Mouse (Mus musculus) adrenal gland, postnatal 25 days (tissue): Measurements from ENCODE around the gene Vkorc1l1. TPM values are rescaled to one million over a fixed set of nuclear protein-coding genes. Genes with fewer than 3 reads are reported as not detected.
"Not testable (repeated sequence)": the region's sequence is repeated elsewhere in the genome, so short reads cannot be mapped to it uniquely, and the experiment has no call there.

Experiments
- DNase-seq: peaks from one replicate; pipeline ENCODE4 v3.0.0; 2021; ENCODE audit warnings: mixed read lengths
- long read RNA-seq: library from polyadenylated mRNA; stranded (forward); transcript quantifications from one replicate; pipeline ENCODE4 v2.0.0, GENCODE M21; 2021
- total RNA-seq: library from RNA; stranded (reverse); gene quantifications from 2 replicates; pipeline ENCODE4 v1.2.3, GENCODE M21; 2021

Gene Vkorc1l1
- 27.7 and 30.8 TPM in 2 replicates for total RNA-seq
- long read RNA-seq, full-length matches to known transcripts, result 46 of 50 reads
- long read RNA-seq, partial matches to known transcripts, result 0 of 50 reads
- long read RNA-seq, other reads (novel, unspliced or antisense), result 4 of 50 reads

DNA sequence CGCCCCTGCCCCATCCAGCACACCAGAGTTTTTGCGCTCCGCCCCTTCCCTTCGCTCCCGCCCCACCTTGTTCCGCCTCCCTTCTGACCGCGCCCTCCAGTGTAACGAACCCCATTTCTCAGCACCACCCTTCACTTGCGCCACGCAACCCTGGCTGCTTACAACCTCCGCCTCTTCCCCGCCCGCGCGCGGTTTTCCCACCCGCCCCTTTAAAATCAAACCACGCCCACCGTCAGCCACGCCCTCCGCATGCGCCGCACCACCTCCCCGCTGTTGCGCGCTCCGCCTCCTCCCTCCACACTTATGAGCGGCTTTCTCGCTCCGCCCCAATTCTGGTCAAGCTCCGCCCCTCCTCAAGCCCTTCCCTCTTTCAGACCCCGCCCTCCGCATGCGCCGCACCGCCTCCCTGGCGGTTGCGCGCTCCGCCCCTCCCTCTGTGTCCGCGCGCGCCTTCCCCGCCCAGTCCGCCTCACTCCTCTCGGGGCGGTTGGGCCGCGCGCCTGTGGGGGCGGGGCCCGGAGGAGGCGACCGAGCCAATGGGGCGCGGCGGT is at the start of gene Vkorc1l1:
Gene Vkorc1l1 (plus strand): TSS at position 476 of the 551 bp plus-strand sequence.
- peak; percentile 99 for DNase-seq

DNA sequence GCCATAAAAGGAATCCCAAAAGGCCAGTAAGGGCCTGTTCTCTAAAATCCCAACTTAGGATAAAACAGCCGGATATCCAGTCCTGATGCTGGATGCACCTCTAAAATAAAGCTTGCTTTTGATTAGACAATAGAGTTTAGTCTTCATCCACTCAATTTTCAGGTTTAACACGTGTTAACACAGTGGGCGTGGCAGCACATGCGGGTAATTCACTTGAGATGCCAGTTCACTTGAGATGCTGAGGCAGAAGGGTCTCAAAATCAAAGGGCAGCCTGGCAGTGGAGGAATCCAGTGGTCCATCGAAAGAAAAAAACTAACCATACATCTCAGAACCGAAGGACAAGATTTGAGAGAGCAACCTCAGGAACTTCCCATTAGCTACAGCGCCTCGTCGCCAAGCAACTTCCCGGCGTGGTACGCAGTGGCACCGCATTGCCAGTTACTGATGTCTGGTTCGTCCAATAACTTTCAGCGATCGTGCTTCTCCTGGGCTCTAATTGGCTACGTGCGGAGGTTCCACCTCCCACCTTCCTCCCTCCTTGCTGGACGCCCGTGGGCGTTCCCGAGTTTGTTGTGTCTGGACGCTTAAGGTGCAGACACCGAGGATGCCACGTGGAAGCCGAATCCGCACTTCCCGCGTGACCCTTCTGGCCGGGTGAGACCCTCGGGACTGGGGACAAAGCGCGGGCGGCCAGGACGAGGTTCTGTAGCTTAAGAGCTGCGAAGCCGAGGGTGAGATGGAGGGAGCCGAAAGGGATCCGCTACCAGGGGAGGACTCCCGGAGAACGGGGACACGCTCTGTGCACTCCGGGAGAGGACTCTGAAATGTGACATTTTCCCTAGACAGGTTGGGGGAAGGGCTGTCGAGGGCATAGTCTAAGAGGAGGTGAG is 46.3 kb upstream of the Vkorc1l1 start, which contains the start of gene Zbed5:
Gene Zbed5 (plus strand): TSS at position 526 of the 891 bp plus-strand sequence.
- DNase-seq, result peak; percentile 84

DNA sequence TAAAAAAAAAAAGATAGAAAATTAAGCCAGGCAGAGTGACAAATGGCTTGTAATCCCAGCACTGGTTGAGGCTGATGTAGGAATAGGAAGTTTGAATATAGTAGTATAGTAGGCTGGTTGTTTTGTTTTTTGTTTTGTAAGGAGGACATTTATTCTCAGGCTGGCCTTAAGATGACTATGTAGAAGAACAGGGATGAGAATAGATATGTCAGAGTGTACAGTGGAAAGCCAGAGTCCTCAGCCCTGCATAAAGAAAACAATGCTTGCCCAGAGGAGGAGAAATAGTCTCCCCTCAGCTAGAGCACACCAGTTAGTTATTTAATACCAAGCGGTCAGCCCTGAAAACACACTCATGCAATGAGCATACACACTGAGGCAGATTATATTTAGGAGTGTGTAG is 43.3 kb upstream of the Vkorc1l1 start, which contains the start of gene Phkg1:
Gene Phkg1 (minus strand): TSS at position 101 of the 400 bp plus-strand sequence.
- no peak for DNase-seq

DNA sequence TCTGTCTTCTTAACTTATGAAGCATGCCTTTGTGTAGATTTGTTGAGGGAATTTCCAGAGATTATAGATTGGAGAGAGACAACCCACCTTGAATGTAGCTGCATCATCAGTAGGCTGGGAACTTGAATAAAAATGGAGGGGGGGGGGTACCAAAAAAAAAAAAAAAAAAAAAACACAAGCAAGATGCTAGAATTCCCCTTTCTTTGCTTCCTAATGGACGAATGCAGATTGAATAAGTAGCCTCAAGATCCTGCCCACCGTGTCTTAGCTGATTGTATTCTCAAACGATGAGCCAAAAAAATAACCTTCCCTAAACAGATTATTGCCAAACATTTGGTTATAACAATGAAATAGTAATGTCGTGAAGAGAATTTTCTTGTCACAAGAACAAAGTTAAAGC is 34.0 kb upstream of the Vkorc1l1 start:
- DNase-seq, result no peak

DNA sequence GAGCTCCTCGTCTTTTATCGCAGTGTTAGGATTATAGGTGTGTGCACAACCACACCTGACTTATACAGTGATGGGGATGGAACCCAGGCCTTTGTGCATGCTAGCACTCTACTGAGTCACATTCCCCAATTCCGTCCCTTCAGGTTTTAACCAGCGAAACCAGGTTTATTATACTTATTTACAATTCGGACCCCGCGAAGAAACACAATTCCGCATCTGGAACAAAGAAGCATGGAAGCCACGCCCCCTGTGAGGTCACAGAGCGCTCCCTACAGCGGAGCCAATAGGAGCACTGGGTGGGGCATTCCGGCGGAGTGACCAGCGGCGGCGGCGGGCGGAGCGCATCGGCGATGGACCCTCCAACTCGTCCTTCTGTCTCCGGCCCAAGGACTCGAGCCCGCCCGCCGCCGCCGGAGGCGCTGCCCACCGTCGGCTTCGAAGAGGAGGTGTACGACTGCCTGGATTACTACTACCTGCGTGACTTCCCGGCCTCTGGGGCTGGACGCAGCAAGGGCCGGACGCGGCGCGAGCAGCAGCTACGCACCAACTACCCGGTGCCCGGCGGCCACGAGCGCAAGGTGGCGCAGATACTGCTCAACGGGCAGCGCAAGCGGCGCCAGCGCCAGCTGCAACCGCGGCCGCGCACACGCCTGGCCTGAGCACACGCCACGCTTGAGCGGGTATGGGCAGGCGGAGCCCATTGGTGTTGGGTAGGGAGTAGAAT is 33.4 kb upstream of the Vkorc1l1 start, which contains the start of gene Nupr1l:
Gene Nupr1l (plus strand): TSS at position 299 of the 724 bp plus-strand sequence.
- peak; percentile 94 for DNase-seq

DNA sequence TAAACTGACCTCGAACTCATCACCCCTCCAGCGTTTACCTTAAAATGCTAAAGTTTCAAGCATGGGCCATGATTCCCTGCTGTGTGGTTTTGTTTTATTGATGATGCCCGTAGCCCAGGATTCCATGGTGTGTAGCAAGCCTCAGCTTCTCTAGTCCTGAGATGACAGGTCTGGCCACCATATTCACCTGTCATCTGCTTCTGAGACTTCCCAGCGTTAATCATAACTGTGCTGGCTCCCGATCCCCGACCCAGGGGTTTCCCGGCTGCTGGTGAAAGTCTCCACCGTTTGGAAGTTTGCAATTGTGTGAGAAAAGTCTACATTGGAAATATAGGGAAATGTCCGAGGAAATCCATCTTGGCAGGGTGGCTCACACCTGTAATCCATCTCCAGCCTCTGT is 32.6 kb upstream of the Vkorc1l1 start:
- no peak for DNase-seq

DNA sequence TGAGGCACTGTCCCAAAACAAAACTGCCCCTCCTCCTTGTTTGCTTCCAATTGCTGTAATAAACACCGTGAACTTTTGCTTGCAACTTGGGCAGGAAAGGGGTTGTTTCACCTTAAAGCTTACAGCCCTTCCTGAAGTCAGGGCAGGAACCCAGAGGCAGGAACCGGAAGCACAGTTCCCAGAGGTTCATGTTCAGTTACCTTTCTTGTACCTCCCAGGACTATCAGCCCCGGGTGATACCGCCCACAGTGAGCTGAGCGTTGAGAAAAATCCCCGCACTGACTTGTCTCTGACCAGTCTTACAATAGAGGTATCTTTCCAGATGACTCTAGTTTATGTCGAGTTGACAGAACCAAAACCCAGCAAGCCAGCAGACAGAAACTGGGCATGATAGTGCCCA is 32.2 kb upstream of the Vkorc1l1 start:
- no peak for DNase-seq

DNA sequence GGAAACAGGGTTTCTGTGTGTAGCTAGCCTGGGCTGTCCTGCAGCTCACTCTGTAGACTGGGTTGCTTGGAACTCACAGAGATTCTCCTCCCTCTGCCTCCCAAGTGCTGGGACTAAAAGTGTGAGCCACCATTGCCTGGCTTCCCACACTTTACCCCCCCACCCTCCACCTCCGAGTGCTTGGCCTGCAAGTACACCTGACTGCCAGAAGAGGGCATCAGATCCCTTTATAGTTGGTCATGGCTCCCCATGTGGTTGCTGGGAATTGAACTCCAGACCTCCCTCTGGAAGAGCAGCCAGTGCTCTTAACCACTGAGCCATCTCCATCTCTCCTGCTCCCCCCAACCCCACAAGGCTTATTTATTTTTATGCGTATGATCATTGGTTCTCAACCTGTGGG is 27.7 kb upstream of the Vkorc1l1 start:
- DNase-seq, result peak; percentile 11

DNA sequence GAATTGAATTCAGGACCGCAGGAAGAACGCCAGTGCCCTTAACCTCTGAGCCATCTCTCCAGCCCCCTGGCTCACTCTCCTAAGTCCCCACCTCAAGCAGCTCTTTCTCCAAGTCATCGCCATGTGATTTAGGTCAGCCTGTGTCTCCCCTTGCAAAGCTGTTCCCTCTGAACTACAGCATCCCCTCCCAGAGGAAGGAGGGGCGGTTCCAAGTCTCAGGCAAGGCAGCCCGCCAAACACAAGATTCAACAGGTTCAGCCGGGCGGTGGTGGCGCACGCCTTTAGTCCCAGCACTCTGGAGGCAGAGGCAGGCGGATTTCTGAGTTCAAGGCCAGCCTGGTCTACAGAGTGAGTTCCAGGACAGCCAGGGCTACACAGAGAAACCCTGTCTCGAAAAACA is 26.3 kb upstream of the Vkorc1l1 start:
- DNase-seq, result not testable (repeated sequence)

DNA sequence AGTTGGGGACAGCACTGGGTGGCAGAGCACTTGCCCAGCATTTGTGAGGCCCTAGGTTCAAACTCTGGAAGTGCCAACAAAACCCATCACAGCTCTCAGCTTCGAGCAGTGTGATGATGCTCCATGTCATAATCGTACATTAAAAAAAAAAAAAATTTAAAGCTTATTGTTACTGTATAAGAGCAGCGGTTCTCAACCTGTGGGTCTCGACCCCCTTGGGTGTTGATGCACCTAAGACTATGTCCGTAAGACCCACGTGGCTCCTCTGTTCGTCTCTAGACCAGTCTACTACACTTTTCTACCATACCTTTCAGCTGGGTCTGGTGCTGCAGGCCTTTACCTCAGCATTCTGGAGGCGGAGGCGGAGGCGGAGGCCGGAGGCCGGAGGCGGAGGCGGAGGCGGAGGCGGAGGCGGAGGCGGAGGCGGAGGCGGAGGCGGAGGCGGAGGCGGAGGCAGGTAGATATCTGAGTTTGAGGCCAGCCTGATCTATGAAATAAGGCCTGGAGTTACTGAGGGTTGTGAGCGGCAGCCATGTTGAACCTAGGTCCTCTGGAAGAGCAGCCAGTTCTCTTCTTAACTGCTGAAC is 23.6 kb upstream of the Vkorc1l1 start:
- DNase-seq, result no peak

DNA sequence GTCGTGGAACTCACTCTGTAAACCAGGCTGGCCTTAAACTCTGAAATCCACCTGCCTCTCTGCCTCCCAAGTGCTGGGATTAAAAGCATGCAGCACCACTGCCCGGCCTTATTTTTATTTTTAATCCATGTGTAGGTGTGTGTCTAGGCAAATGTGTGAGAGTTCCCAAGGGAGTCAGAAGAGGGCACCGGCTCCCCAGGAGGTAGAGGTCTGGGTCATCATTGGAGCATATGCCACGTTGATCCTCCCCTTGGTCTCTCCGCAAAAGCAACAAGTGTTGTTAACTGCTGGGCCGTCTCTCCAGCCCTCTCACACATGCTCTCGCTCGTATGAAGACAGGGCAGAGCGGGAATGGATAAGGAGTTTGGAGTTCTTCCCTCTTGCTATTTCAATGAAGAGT is 23.0 kb upstream of the Vkorc1l1 start:
- DNase-seq, result peak; percentile 3

DNA sequence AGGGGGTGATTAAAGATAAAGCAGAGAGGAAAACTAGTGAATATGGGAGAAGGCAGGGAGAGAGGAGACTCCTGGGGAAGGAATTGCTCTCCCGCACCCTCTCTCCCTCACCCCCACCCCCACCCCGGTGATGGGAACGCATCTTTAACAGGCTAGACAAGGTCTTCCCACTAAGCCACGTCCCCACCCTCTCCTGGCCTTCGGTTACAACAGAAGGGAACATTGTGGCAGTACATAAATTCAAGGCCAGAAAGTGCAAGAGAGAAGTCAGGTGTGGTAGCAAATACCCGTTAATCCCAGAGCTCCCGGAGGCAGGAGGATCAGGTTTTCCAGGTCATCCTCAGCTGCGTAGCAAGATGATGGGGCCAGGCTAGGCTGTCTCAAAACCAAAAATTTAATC is 22.4 kb upstream of the Vkorc1l1 start:
- DNase-seq, result no peak

DNA sequence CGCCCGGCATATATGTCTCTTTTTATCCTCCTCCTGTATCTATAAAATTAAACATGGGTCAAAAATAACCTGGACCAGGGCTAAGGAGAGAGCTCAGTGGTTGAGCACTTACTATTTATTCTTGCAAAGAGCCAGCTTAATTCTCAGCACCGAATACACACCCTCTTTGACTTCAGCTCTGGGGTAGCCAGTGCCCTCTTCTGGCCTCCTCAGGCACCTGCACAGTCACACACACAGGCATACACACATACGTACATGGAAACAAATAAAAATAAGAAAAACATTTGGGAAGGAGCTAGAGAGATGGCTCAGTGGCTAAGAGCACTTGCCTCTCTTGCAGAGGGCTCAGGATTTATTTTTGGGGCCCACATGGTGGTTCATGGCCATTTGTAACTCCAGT is 19.8 kb upstream of the Vkorc1l1 start:
- DNase-seq, result no peak

DNA sequence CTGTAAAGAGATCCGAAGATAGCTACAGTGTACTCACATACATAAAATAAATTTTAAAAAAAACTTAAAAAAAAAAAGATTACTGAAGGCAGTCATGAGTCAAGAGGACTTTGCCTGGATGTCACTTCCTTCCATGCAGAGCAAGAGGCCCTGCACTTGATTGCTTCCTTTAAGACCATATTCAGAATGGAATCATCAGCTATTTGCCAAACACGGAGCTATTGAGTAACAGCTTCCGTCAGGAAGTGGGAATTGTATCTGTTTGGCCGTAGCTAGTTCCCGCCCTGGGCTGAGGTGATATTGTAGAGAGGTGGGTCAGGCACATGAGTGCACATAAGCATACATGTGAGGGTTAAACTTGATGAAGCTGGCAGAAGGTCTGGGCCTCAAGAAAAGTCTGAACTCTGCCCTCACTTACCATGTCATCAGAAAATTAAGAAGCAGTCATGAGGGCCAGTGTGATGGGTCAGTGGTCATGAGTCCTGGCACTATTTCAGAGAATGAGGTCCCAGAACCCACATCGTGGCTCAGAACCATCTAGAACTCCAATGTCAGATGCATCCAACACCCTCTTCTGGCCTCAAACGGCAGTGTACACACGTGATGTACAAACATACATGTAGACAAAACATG is 16.8 kb upstream of the Vkorc1l1 start:
- no peak for DNase-seq

DNA sequence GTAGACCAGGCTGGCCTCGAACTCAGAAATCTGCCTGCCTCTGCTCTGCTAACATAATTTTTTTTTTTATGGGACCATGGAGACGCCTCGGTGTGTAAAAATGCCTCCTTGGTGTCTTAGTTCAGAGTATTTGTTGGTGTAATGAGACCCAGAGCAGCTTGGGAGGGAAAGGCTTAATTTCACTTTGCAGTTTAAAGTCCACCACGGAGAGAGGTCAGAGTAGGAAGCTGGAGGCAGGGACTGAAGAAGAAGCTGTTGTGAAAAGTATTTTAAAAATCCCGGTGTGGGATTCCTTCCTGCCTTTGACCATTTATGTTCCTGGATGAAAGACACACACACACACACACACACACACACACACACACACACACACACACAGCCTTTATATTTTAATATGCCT is 15.8 kb upstream of the Vkorc1l1 start:
- no peak for DNase-seq

DNA sequence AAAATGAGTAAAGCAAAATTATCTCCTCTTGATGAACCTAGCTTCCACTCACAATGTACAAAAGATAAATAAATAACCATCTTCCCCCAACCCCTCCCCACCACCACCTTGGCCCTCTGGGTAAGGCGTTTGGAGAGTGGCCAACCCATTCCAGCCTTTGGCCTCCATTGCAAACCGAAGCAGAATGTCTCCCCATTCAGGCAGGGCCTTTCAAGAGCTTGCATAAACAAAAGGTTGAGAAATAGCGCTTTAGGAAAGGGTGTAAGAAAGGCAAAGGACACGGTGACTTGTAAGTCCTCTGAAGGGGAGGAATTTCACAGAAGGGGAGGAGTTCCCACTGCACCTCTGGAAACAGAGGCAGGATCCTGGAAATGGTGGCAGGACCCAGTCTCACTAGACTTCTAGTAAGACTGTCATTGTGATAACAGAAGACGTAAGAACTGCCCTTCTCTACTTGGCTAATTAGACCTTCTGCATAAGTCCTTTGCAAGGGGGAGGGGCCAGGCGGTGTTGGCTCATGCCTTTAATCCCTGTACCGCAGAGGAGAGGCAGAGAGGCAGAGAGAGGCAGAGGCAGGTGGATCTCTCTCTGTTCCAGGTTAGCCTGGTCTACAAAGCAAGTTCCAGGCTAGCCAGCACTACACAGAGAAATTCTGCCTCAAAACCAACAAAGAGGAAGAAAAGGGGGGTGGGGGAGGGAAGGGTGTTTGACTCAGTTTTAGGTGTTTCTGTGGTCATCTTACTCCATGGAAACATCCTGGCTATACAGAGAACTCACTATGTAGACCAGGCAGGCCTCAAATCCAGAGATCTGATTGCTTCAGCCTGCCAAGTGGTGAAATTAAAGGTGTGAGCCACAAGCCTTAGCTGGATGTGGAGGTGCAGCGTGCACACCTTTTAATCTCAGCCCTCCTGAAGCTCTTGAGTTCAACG is 11.6 kb upstream of the Vkorc1l1 start:
- DNase-seq, result no peak

DNA sequence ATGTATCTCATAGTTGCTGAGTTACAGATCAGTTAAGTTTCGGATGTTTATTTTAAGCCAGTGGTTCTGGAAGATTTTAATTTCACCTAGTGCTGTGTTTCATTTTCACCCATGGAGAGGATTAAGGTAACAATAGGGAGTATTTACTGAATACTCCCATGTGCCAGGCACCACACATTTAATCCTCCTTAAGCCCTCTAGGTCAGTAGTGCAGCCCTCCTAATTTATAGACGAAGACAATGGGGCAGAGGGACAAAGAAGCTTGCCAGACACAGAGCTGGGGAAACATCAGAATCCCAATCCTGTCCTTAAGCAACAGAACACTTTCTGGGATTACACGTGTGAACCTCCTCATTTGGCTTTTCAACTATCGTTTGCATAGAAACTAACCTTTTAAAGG is 4.8 kb upstream of the Vkorc1l1 start:
- no peak for DNase-seq

DNA sequence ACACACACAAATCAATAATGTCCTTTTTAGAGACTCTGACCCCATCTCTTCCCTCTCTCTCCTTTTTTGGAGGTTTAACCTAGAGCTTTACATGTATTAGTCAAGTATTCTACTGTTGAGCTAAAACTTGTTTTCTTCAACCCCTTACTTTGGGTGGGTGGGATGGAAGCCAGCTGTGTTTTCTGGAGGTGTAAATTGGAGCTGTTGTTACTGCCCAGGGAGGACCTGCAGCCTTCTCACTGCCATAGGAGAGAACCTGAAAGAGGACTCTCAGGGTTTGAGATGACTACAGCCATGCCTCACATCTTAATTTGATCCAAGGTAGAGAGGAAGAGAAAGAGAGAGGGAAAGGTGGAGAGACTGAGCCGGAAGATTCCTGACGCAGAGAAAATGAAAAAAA is 1.5 kb upstream of the Vkorc1l1 start:
- no peak for DNase-seq

DNA sequence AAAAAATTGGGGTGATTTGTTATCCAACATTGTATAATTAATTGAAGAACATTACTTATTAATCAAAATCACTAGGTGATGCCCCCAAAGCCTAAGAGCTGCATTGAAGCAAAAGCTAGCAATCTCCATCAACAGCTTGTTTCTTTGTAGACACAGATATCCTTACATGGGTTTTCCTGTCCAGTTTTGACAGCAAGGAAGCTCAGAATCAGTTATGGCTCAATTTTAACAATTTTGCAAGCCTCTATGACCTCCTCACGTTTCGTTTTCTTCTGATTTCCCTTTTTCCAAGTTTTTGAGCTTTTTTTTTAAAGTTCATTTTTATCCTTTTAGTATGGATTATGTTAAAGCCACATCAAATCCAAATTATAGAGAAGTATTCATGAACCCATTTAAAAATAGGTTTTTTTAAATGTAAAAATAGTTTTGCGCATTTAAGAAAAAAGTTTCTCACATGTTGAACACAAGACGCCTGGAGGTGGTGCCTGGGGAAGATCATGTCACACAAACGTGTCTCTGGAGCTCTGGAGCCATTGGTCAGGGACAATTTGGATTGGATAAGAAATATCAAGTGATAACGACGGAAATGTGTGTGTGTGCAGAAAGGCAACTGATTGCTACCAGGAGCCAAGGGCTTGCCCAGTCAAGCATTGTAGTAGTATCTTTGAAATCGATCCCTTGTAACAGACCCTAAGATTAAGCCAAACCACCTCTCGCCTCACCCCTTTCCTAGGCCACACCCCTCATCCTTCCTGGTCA is 855 bp upstream of the Vkorc1l1 start:
- DNase-seq, result no peak
